Mouse (Mus musculus): Measurements from ENCODE around the gene Mov10. TPM values are rescaled to one million over a fixed set of nuclear protein-coding genes. Genes with fewer than 3 reads are reported as not detected.
A peak's percentile ranks its signal among the peaks of the same experiment; 100 is the strongest.

Mov10 gene
- total RNA-seq, 4 experiments from 2014 or later = 8.4 to 12.5 (median 9.4) TPM

- DNase-seq (ENCODE audit: low spot score in 2 of 2) = no peak
Measured at GRCm38 (mm10) chr3:104811752-104812151, 6.6 kb downstream of the Mov10 start.

- DNase-seq (ENCODE audit: low spot score in 2 of 2) = no peak
Measured at GRCm38 (mm10) chr3:104805539-104805938, 12.8 kb downstream of the Mov10 start.

GRCm38 (mm10) chr3:104804312-104804711 is 14.1 kb downstream of the Mov10 start:
- no peak for DNase-seq (ENCODE audit: low spot score in 2 of 2)

- no peak for DNase-seq (ENCODE audit: low spot score in 2 of 2)
Measured at GRCm38 (mm10) chr3:104801481-104801880, 16.9 kb downstream of the Mov10 start.

GRCm38 (mm10) chr3:104800681-104801080 is 17.7 kb downstream of the Mov10 start:
- no peak for DNase-seq (ENCODE audit: low spot score in 2 of 2)

- DNase-seq (ENCODE audit: low spot score in 2 of 2) = no peak
Measured at GRCm38 (mm10) chr3:104796430-104797082, 21.8 kb downstream of the Mov10 start.

GRCm38 (mm10) chr3:104795661-104796340 is 22.6 kb downstream of the Mov10 start:
- no peak for DNase-seq (ENCODE audit: low spot score in 2 of 2)

- no peak for DNase-seq (ENCODE audit: low spot score in 2 of 2)
Measured at GRCm38 (mm10) chr3:104794953-104795470, 23.4 kb downstream of the Mov10 start.

GRCm38 (mm10) chr3:104793871-104794828 is 24.2 kb downstream of the Mov10 start:
- DNase-seq (ENCODE audit: low spot score in 2 of 2) = peak in 1 of 2 experiments; percentile 73

GRCm38 (mm10) chr3:104792360-104793270 is 25.7 kb downstream of the Mov10 start:
- DNase-seq (ENCODE audit: low spot score in 2 of 2) = no peak

GRCm38 (mm10) chr3:104791671-104792070 is 26.7 kb downstream of the Mov10 start:
- no peak for DNase-seq (ENCODE audit: low spot score in 2 of 2)

- DNase-seq (ENCODE audit: low spot score in 2 of 2) = no peak
Measured at GRCm38 (mm10) chr3:104791017-104791416, 27.3 kb downstream of the Mov10 start.

- no peak for DNase-seq (ENCODE audit: low spot score in 2 of 2)
Measured at GRCm38 (mm10) chr3:104790401-104790937, 27.9 kb downstream of the Mov10 start.

- DNase-seq (ENCODE audit: low spot score in 2 of 2) = no peak
Measured at GRCm38 (mm10) chr3:104789822-104790221, 28.5 kb downstream of the Mov10 start.

GRCm38 (mm10) chr3:104789312-104789605 is 29.1 kb downstream of the Mov10 start:
- no peak for DNase-seq (ENCODE audit: low spot score in 2 of 2)

- no peak for DNase-seq (ENCODE audit: low spot score in 2 of 2)
Measured at GRCm38 (mm10) chr3:104788561-104789311, 29.6 kb downstream of the Mov10 start.

GRCm38 (mm10) chr3:104788075-104788474 is 30.3 kb downstream of the Mov10 start, which contains the start of gene Rhoc:
Gene Rhoc (plus strand): TSS chr3:104788375.
- no peak for DNase-seq (ENCODE audit: low spot score in 2 of 2)

GRCm38 (mm10) chr3:104785284-104785683 is 33.1 kb downstream of the Mov10 start:
- DNase-seq (ENCODE audit: low spot score in 2 of 2) = no peak

GRCm38 (mm10) chr3:104783971-104784500 is 34.3 kb downstream of the Mov10 start:
- no peak for DNase-seq (ENCODE audit: low spot score in 2 of 2)

Measured in left cerebral cortex, adult 8-10 months (tissue).